Mouse (Mus musculus) intestine, postnatal 0 days (tissue): ENCODE results near the gene Nbea. TPM values are rescaled to one million over a fixed set of nuclear protein-coding genes. Genes with fewer than 3 reads are reported as not detected.

ENCODE experiments used
- ATAC-seq: fragments of 200-750 bp; cut with Nextera tagmentation; 2 replicates; pipeline ENCODE4 v1.8.0; 2017; ENCODE audit warnings: mild to moderate bottlenecking, moderate TSS enrichment, moderate library complexity
- H3K27ac ChIP-seq: fragments of 300-500 bp; sonication (generic); 2 replicates; pipeline ENCODE4 v1.5.1; 2014; ENCODE audit warnings: mild to moderate bottlenecking, low read depth, low read length, moderate library complexity
- H3K27me3 ChIP-seq: fragments of 300-500 bp; sonication (generic); replicated peaks from 2 replicates; pipeline ENCODE4 v1.6.1; 2014; ENCODE audit warnings: low read length, mixed read lengths; ENCODE audit not compliant: control insufficient read depth, insufficient read depth
- H3K36me3 ChIP-seq: fragments of 300-500 bp; sonication (generic); 2 replicates; pipeline ENCODE4 v1.6.1; 2014; ENCODE audit warnings: mild to moderate bottlenecking, moderate library complexity; ENCODE audit not compliant: control insufficient read depth, insufficient read depth
- H3K4me1 ChIP-seq: fragments of 300-500 bp; sonication (generic); replicated peaks from 2 replicates; pipeline ENCODE4 v1.6.1; 2014; ENCODE audit warnings: antibody characterized with exemption, low read length, mixed read lengths; ENCODE audit not compliant: control insufficient read depth, insufficient read depth
- H3K4me2 ChIP-seq: fragments of 300-500 bp; sonication (generic); replicated peaks from 2 replicates; pipeline ENCODE4 v1.6.1; 2014; ENCODE audit warnings: low read depth, mild to moderate bottlenecking, moderate library complexity
- H3K4me3 ChIP-seq: fragments of 300-500 bp; sonication (generic); 2 replicates; pipeline ENCODE4 v1.5.1; 2014; ENCODE audit warnings: low read depth, low read length
- H3K9ac ChIP-seq: fragments of 300-500 bp; sonication (generic); 2 replicates; pipeline ENCODE4 v1.6.1; 2014; ENCODE audit warnings: mild to moderate bottlenecking, low read depth, low read length
- H3K9me3 ChIP-seq: fragments of 300-500 bp; sonication (generic); 2 replicates; pipeline ENCODE4 v1.6.1; 2016; ENCODE audit warnings: mixed run types; ENCODE audit not compliant: control insufficient read depth
- CTCF ChIP-seq: sonication (generic); IDR thresholded peaks from 2 replicates; pipeline ENCODE4 v1.5.1; 2016; ENCODE audit warnings: low read depth, mild to moderate bottlenecking, control low read depth, antibody characterized with exemption, moderate library complexity
- WGBS: fragments of 180-500 bp; shearing (Covaris S2); extraction: QIAGEN DNeasy Blood & Tissue Kit; methylation state at CpG from one replicate; pipeline ENCODE4 v1.1.7; 2014; 5-methylcytosine and 5-hydroxymethylcytosine counted together
- polyA plus RNA-seq: library from polyadenylated mRNA; unstranded; fragments of >200 nt; fragmentation: Nextera tagmentation; extraction: Ambion mirVana; gene quantifications from 2 replicates; pipeline ENCODE4 v1.2.1, GENCODE M21; 2015

Nbea gene
- polyA plus RNA-seq, 1 experiment from 2014 or later = 4.2 TPM

DNA sequence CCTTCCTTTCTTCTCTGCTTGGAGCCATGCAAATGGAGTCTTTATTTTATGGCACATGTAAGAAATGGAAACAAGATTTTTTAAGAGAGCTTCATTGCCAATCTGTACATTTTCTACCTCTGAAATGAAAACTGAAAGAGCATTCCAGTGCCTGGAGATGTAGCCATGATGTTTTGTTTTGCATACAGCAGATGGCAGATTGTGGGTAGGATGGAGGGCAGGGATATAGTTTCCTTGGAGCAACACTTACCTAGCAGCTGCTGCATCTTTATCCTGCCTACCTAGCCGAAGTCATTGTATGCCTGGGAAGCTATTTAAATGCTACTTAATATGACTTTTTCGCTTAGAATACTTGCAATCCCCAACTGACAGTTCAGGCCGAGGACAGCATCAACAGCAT lies 518.8 kb downstream of the Nbea start:
- WGBS = 87% methylated on average over 3 of the region's 3 CpGs

DNA sequence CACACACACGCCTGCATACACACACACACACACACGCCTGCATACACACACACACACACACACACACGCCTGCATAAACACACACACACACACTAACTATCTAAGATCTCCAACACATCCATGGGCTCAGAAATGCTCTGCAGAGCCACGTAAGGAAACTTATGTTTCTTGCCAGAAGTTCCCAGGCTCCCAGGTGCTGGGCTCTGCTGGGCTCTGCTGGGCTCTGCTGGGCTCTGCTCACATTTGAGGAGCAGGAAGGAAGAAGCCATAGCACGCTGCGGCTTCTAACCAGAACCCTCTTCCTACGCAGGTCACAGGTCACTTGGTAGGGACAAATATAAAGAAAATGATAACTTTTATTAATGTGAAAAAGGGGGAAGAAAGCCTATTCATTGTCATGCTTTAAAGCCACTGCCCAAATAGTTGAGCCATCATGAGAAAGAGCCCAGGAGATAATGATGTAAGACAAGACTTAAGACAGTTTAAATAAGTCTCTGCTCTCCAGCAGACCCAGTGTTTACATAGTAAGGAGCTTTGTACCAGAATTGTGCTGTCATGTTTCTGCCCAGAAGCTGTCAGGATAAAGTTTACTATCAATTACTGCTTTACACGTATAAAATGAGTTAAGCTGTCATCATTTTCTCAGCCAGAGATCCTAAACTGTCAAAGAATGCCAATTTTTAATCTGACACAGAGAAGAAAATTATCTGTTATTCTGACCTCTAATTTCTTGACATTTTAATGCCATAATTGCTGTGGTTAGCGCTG lies 521.6 kb downstream of the Nbea start:
- no peak for TF ChIP-seq CTCF
- no peak overlapping the region for H3K9ac ChIP-seq
- H3K9me3 ChIP-seq = no peaks in the 10 kb centered on the region
- ATAC-seq = no peak
- no peak overlapping the region for H3K4me2 ChIP-seq
- 56% methylated on average over 9 of the region's 9 CpGs for WGBS
- no peaks in the 10 kb centered on the region for H3K4me1 ChIP-seq
- no peaks in the 10 kb centered on the region for H3K36me3 ChIP-seq
- no peaks in the 10 kb centered on the region for H3K27me3 ChIP-seq
- no peak overlapping the region for H3K4me3 ChIP-seq
- H3K27ac ChIP-seq = no peak overlapping the region

More for the DNA sequence above, 518.8 kb downstream of the Nbea start:
- H3K27me3 ChIP-seq = no peaks in the 10 kb centered on the region
- no peak overlapping the region for H3K27ac ChIP-seq
- H3K4me1 ChIP-seq = no peaks in the 10 kb centered on the region
- no peak overlapping the region for H3K9ac ChIP-seq
- H3K9me3 ChIP-seq = no peaks in the 10 kb centered on the region
- H3K36me3 ChIP-seq = no peaks in the 10 kb centered on the region
- H3K4me3 ChIP-seq = no peak overlapping the region
- no peak overlapping the region for H3K4me2 ChIP-seq
- ATAC-seq = no peak
- no peak for TF ChIP-seq CTCF

- 91% methylated on average over 10 of the region's 10 CpGs for WGBS
- no peaks in the 10 kb centered on the region for H3K27me3 ChIP-seq
- no peaks in the 10 kb centered on the region for H3K9me3 ChIP-seq
- no peaks in the 10 kb centered on the region for H3K36me3 ChIP-seq
- H3K27ac ChIP-seq = no peak overlapping the region
- peak; percentile 44; the same call in 1 of the 2 replicates for TF ChIP-seq CTCF
- H3K4me3 ChIP-seq = no peak overlapping the region
- H3K9ac ChIP-seq = no peak overlapping the region
- H3K4me1 ChIP-seq = no peaks in the 10 kb centered on the region
- no peak overlapping the region for H3K4me2 ChIP-seq
- ATAC-seq = no peak
Measured at GRCm38 (mm10) chr3:55660261-55660838, 523.2 kb downstream of the Nbea start.

GRCm38 (mm10) chr3:55659558-55660215 lies 523.8 kb downstream of the Nbea start:
- TF ChIP-seq CTCF = no peak
- H3K4me3 ChIP-seq = no peak overlapping the region
- no peak overlapping the region for H3K27ac ChIP-seq
- H3K36me3 ChIP-seq = no peaks in the 10 kb centered on the region
- H3K4me1 ChIP-seq = no peaks in the 10 kb centered on the region
- WGBS = 58% methylated on average over 7 of the region's 7 CpGs
- no peak overlapping the region for H3K4me2 ChIP-seq
- no peak overlapping the region for H3K9ac ChIP-seq
- no peaks in the 10 kb centered on the region for H3K9me3 ChIP-seq
- ATAC-seq = no peak
- H3K27me3 ChIP-seq = no peaks in the 10 kb centered on the region

- no peaks in the 10 kb centered on the region for H3K9me3 ChIP-seq
- no peak for ATAC-seq
- no peak overlapping the region for H3K4me3 ChIP-seq
- TF ChIP-seq CTCF = no peak
- H3K4me1 ChIP-seq = no peaks in the 10 kb centered on the region
- no peaks in the 10 kb centered on the region for H3K27me3 ChIP-seq
- H3K9ac ChIP-seq = no peak overlapping the region
- H3K4me2 ChIP-seq = no peak overlapping the region
- WGBS = 65% methylated on average over 2 of the region's 2 CpGs
- no peaks in the 10 kb centered on the region for H3K36me3 ChIP-seq
- H3K27ac ChIP-seq = no peak overlapping the region
Measured at GRCm38 (mm10) chr3:55652321-55652720, 531.2 kb downstream of the Nbea start.

GRCm38 (mm10) chr3:55651877-55652276 lies 531.6 kb downstream of the Nbea start:
- Histone ChIP-seq H3K4me2 (no peak overlapping the region), H3K36me3 (no peaks in the 10 kb centered on the region), H3K27me3 (no peaks in the 10 kb centered on the region), H3K4me3 (no peak overlapping the region), H3K9ac (no peak overlapping the region), H3K9me3 (no peaks in the 10 kb centered on the region), H3K4me1 (no peaks in the 10 kb centered on the region), H3K27ac (no peak overlapping the region)
- TF ChIP-seq CTCF = no peak
- ATAC-seq = no peak
- 79% methylated on average over 4 of the region's 4 CpGs for WGBS
